Mouse (Mus musculus) cerebellum, adult 2 months (tissue): ENCODE measurements around the gene Spns2.

Experiments used
- CTCF ChIP-seq: fragments of 200-500 bp; IDR thresholded peaks from 2 replicates; pipeline ENCODE4 v1.5.1; 2011; ENCODE audit warnings: low read depth, mild to moderate bottlenecking, control low read depth, low read length, moderate library complexity, borderline replicate concordance; ENCODE audit not compliant: insufficient read depth
- POLR2A ChIP-seq: fragments of 200-500 bp; IDR thresholded peaks from 2 replicates; pipeline ENCODE4 v1.6.1; 2011; ENCODE audit warnings: low read length, control low read depth, borderline replicate concordance; ENCODE audit not compliant: insufficient read depth

- TF ChIP-seq POLR2A (no peak), CTCF (no peak)
Observed at GRCm38 (mm10) chr11:72423686-72424085, 66.0 kb downstream of the Spns2 start.
